Mouse (Mus musculus): Measurements from ENCODE around the gene Fbxo44. TPM values are rescaled to one million over a fixed set of nuclear protein-coding genes. Genes with fewer than 3 reads are reported as not detected.

The Fbxo44 gene
- polyA plus RNA-seq (2012; rRNA removed) (1.0 and 1.2 TPM in 2 replicates), polyA plus RNA-seq (2014; fragmentation: Nextera tagmentation; extraction: Ambion mirVana) (0.43 and 0.46 TPM in 2 replicates)

GRCm38 (mm10) chr4:148160436-148161390 lies at the start of gene Fbxo44, which contains the start of gene Fbxo2:
Gene Fbxo44 (minus strand): TSS chr4:148160482.
Gene Fbxo2 (plus strand): TSS chr4:148160621.
- Histone ChIP-seq H3K36me3 (replicated peaks; ENCODE audit: control insufficient read depth, insufficient read depth, low read depth) (no peaks in the 10 kb centered on the region), H3K27me3 (ENCODE audit: control insufficient read depth, insufficient read depth, low read length) (peaks cover 63% of the 10 kb centered on the region), H3K4me3 (ENCODE audit: insufficient read depth in 1 of 2, low read depth in 2 of 2, low read length in 2 of 2) (peak within 1 kb of the TSS; percentile 52 to 69), H3K9me3 (ENCODE audit: control insufficient read depth, low read length) (no peaks in the 10 kb centered on the region), H3K4me1 (replicated peaks; ENCODE audit: control insufficient read depth in 2 of 2, insufficient read depth in 2 of 2, low read length in 1 of 2) (peaks cover 4 to 5% of the 10 kb centered on the region in 2 experiments; a peak in 1 of 4 replicates), H3K9ac (replicated peaks) (peak within 1 kb of the TSS; percentile 32), H3K27ac (no peak within 1 kb of the TSS), H3K4me2 (ENCODE audit: low read depth) (peak within 1 kb of the TSS; percentile 79)
- TF ChIP-seq CTCF (IDR thresholded peaks at IDR 0.05; ENCODE audit: low read depth), result no peak
- no peak for TF ChIP-seq EP300 (IDR thresholded peaks at IDR 0.05; ENCODE audit: low read depth)
- DNase-seq (ENCODE audit: low read depth in 3 of 3, low spot score in 3 of 3), result no peak
- 1% methylated on average over 43 of the region's 43 CpGs for WGBS (ENCODE audit: insufficient replicate concordance)
- peak; percentile 16 for ATAC-seq (ENCODE audit: insufficient read depth)

DNA sequence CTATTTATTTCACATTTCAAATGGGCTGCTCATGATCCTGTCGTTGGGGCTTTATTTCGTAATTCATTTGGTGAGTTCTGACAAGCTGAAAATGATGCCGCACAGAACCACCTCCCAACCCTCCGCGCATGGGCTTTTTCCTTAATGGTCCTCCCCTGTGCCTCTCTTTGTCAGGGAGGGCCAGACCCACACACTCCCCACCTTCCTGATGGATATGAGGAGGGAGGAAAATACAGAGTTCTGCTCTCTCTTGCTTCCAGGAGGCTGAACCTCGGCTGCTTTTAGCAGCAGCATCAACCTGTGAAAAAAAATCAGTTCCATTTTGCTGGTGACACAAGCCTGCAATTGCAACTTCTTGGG lies 44.6 kb upstream of the Fbxo44 start:
- 54% methylated on average over 6 of the region's 6 CpGs for WGBS (ENCODE audit: insufficient replicate concordance)
- H3K27me3 ChIP-seq (ENCODE audit: control insufficient read depth, insufficient read depth, low read length), result peaks cover 5% of the 10 kb centered on the region; the same call in 1 of the 2 replicates
- H3K4me2 ChIP-seq (ENCODE audit: low read depth), result peak overlapping the region; percentile 85
- peaks cover 37 to 49% of the 10 kb centered on the region in 2 experiments for H3K4me1 ChIP-seq (replicated peaks; ENCODE audit: control insufficient read depth in 2 of 2, insufficient read depth in 2 of 2, low read length in 1 of 2)
- ATAC-seq (ENCODE audit: insufficient read depth) (no peak), DNase-seq (ENCODE audit: low read depth in 3 of 3, low spot score in 3 of 3) (no peak)
- H3K9ac ChIP-seq (replicated peaks), result peak overlapping the region; percentile 79
- H3K36me3 ChIP-seq (replicated peaks; ENCODE audit: control insufficient read depth, insufficient read depth, low read depth), result no peaks in the 10 kb centered on the region
- H3K4me3 ChIP-seq (ENCODE audit: insufficient read depth in 1 of 2, low read depth in 2 of 2, low read length in 2 of 2), result peak overlapping the region in 1 of 2 experiments; percentile 45; a peak in 2 of 4 replicates
- TF ChIP-seq CTCF (IDR thresholded peaks at IDR 0.05; ENCODE audit: low read depth) (no peak), EP300 (IDR thresholded peaks at IDR 0.05; ENCODE audit: low read depth) (no peak)
- no peaks in the 10 kb centered on the region for H3K9me3 ChIP-seq (ENCODE audit: control insufficient read depth, low read length)
- H3K27ac ChIP-seq, result peak overlapping the region; percentile 97

DNA sequence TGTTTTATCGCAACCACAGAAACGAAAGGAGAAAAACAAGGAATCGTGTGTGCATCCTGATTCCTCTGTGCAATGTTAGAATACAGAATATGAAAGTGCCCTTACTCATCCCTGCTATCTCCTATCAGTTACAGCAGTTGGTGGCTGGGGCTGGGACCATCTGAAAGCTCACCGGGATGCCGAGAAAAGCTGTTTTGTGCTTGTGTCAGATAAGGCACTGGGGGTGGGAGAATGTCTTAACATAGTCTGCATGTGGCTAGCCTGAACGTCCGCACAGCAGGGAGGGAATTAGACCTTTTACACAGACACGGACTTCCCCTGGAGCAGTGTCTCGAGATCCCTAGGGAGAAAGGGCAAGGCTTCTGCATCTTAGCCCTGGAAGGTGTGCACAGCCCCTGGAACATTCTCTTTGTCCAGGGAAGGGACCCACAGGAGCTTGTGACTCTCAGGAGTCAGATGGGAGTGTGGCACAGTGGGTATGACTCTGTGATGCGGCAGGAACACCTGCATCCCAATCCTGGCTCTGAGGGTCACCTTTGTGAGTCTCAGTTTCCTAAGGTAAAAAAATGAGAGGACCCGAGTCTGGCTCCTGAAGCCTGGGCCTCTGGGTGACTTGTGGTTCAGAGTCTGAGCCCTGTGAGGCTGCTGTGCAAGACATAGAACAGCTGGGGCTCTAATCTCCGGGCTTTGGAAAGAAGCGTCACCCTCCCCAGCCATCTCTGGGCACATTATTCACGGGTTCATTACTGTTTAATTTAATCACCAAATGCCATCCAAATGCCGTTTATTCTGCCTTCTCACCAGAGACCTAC lies 44.0 kb upstream of the Fbxo44 start:
- Histone ChIP-seq H3K9me3 (ENCODE audit: control insufficient read depth, low read length) (no peaks in the 10 kb centered on the region), H3K27me3 (ENCODE audit: control insufficient read depth, insufficient read depth, low read length) (peaks cover 5% of the 10 kb centered on the region; the same call in 1 of the 2 replicates), H3K4me2 (ENCODE audit: low read depth) (peak overlapping the region; percentile 85), H3K36me3 (replicated peaks; ENCODE audit: control insufficient read depth, insufficient read depth, low read depth) (no peaks in the 10 kb centered on the region), H3K4me1 (replicated peaks; ENCODE audit: control insufficient read depth in 2 of 2, insufficient read depth in 2 of 2, low read length in 1 of 2) (peaks cover 37 to 49% of the 10 kb centered on the region in 2 experiments), H3K4me3 (ENCODE audit: insufficient read depth in 1 of 2, low read depth in 2 of 2, low read length in 2 of 2) (peak overlapping the region; percentile 38 to 45), H3K27ac (peak overlapping the region; percentile 97), H3K9ac (replicated peaks) (peak overlapping the region; percentile 79)
- TF ChIP-seq CTCF (IDR thresholded peaks at IDR 0.05; ENCODE audit: low read depth), result no peak
- peak; percentile 97 for TF ChIP-seq EP300 (IDR thresholded peaks at IDR 0.05; ENCODE audit: low read depth)
- ATAC-seq (ENCODE audit: insufficient read depth) (peak; percentile 98), DNase-seq (ENCODE audit: low read depth in 3 of 3, low spot score in 3 of 3) (peak; percentile 86 to 88 (median 87))
- WGBS (ENCODE audit: insufficient replicate concordance), result 22% methylated on average over 15 of the region's 15 CpGs

GRCm38 (mm10) chr4:148203557-148203956 lies 43.3 kb upstream of the Fbxo44 start:
- H3K36me3 ChIP-seq (replicated peaks; ENCODE audit: control insufficient read depth, insufficient read depth, low read depth), result no peaks in the 10 kb centered on the region
- peak overlapping the region; percentile 19 for H3K9ac ChIP-seq (replicated peaks)
- WGBS (ENCODE audit: insufficient replicate concordance), result 23% methylated on average over 2 of the region's 2 CpGs
- H3K4me3 ChIP-seq (ENCODE audit: insufficient read depth in 1 of 2, low read depth in 2 of 2, low read length in 2 of 2), result peak overlapping the region; percentile 38 to 45; a peak in 2 of 4 replicates
- no peaks in the 10 kb centered on the region for H3K9me3 ChIP-seq (ENCODE audit: control insufficient read depth, low read length)
- H3K27ac ChIP-seq, result peak overlapping the region; percentile 97
- TF ChIP-seq EP300 (IDR thresholded peaks at IDR 0.05; ENCODE audit: low read depth) (no peak), CTCF (IDR thresholded peaks at IDR 0.05; ENCODE audit: low read depth) (no peak)
- ATAC-seq (ENCODE audit: insufficient read depth) (peak; percentile 60), DNase-seq (ENCODE audit: low read depth in 3 of 3, low spot score in 3 of 3) (peak; percentile 24 to 40 (median 39))
- peaks cover 5% of the 10 kb centered on the region; the same call in 1 of the 2 replicates for H3K27me3 ChIP-seq (ENCODE audit: control insufficient read depth, insufficient read depth, low read length)
- peaks cover 37 to 49% of the 10 kb centered on the region in 2 experiments for H3K4me1 ChIP-seq (replicated peaks; ENCODE audit: control insufficient read depth in 2 of 2, insufficient read depth in 2 of 2, low read length in 1 of 2)
- peak overlapping the region; percentile 85 for H3K4me2 ChIP-seq (ENCODE audit: low read depth)
